ENCODE assay signal across 16 mouse cellular contexts in the genomic region with DNA sequence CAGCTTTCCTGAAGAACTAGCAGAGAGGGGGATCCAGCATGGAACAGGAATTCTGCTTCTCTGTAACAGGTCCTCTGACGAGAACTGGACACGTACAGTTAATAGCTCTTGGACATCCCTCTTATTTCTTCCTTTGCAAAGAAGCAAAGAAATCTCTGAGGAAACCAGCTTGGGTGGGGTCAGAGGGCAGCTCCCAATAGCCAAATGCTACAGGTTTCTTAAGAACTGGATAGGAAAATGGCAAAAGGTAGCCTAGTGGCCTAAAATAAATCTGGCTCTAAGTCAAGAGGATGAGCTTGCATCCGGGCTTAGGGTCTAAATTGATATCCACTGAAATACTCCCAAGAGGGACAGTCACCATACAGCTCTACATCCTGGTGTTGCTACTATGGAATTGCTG. TPM values are rescaled to one million over a fixed set of nuclear protein-coding genes. Genes with fewer than 3 reads are reported as not detected.
DNase-seq lines count a peak whose midpoint lies in the region; ATAC-seq and TF ChIP-seq lines count a peak whose summit lies in the region.
"Had no signal": no experiment of that assay in that cellular context is flagged by ENCODE, and none has a peak within 500 bp of the region (broad histone marks: within the 10 kb centered on the region; RNA-seq: fewer than 3 reads in every experiment).

No protein-coding gene starts in this region.

- TF ChIP-seq POLR2A in small intestine, adult 2 months (IDR thresholded peaks at IDR 0.05; ENCODE audit: low read depth, low read length), result no peak

- H3K9ac ChIP-seq in forebrain, embryonic 16.5 days (replicated peaks; ENCODE audit: low read depth, low read length), result no peak overlapping the region
- H3K9ac ChIP-seq in heart, embryonic 16.5 days (ENCODE audit: low read length), result no peak overlapping the region
- H3K9ac ChIP-seq in lung, embryonic 16.5 days (ENCODE audit: low read length), result no peak overlapping the region
- H3K9ac ChIP-seq: liver, embryonic 13.5 days had no signal

- no peak for ATAC-seq in forebrain, embryonic 16.5 days
- ATAC-seq in heart, embryonic 16.5 days (replicated peaks; ENCODE audit: extremely low read depth, insufficient read depth, low FRiP score), result no peak
- ATAC-seq in lung, embryonic 16.5 days (ENCODE audit: low read depth), result no peak
- ATAC-seq: hindbrain, embryonic 16.5 days had no signal

- H3K27ac ChIP-seq in forebrain, embryonic 10.5 days, result 0 out of 2 replicates have a peak overlapping the region, but pooled peaks have one; percentile 36
- no peak overlapping the region for H3K27ac ChIP-seq in forebrain, embryonic 16.5 days (ENCODE audit: low read length)
- peak overlapping the region; percentile 77 for H3K27ac ChIP-seq in heart, embryonic 16.5 days (ENCODE audit: low read length)
- no peak overlapping the region for H3K27ac ChIP-seq in heart, embryonic 10.5 days
- peak overlapping the region; percentile 83 for H3K27ac ChIP-seq in lung, embryonic 16.5 days (ENCODE audit: low read length)
- H3K27ac ChIP-seq in small intestine, adult 2 months (ENCODE audit: insufficient read depth, low read depth, low read length), result peak overlapping the region; percentile 15; the same call in 1 of the 2 replicates
- H3K27ac ChIP-seq: liver, embryonic 13.5 days had no signal

- no peaks in the 10 kb centered on the region for H3K27me3 ChIP-seq in forebrain, embryonic 10.5 days (ENCODE audit: poor library complexity, severe bottlenecking)
- no peaks in the 10 kb centered on the region for H3K27me3 ChIP-seq in forebrain, embryonic 16.5 days (replicated peaks; ENCODE audit: control insufficient read depth, insufficient read depth, low read length)
- H3K27me3 ChIP-seq in heart, embryonic 16.5 days (ENCODE audit: control insufficient read depth, insufficient read depth, low read length), result no peaks in the 10 kb centered on the region
- 0 out of 2 replicates have a peak, but pooled peaks cover 2% of the 10 kb centered on the region for H3K27me3 ChIP-seq in heart, embryonic 10.5 days (ENCODE audit: insufficient read depth, poor library complexity, severe bottlenecking)
- H3K27me3 ChIP-seq in lung, embryonic 16.5 days (ENCODE audit: control insufficient read depth, insufficient read depth, low read depth, low read length), result no peaks in the 10 kb centered on the region
- H3K27me3 ChIP-seq in small intestine, adult 2 months (ENCODE audit: control insufficient read depth, insufficient read depth, low read length), result no peaks in the 10 kb centered on the region
- H3K27me3 ChIP-seq: CH12.LX; liver, embryonic 13.5 days had no signal

- WGBS in forebrain, embryonic 10.5 days, result 89% methylated on average over 3 of the region's 3 CpGs
- WGBS in forebrain, embryonic 16.5 days, result 85% methylated on average over 3 of the region's 3 CpGs
- WGBS in heart, embryonic 16.5 days, result 69% methylated on average over 3 of the region's 3 CpGs
- WGBS in heart, embryonic 10.5 days, result 80% methylated on average over 3 of the region's 3 CpGs
- WGBS in lung, embryonic 16.5 days, result 83% methylated on average over 3 of the region's 3 CpGs
- WGBS in small intestine, adult 2 months, result 87% methylated on average over 3 of the region's 3 CpGs

- DNase-seq in forebrain, embryonic 10.5 days (ENCODE audit: extremely low spot score, low spot score), result no peak
- DNase-seq in heart, embryonic 10.5 days (ENCODE audit: low spot score), result no peak
- no peak for DNase-seq in lung, postnatal 4 days
- no peak for DNase-seq in urinary bladder, adult 2 months (ENCODE audit: low spot score)
- DNase-seq: cerebellum, adult 9-11 months; layer of hippocampus, postnatal 36 days; liver, embryonic 13.5 days; midbrain, embryonic 14.5 days; right cerebral cortex, postnatal 14 days; thymus, postnatal 4 days had no signal

- no peak for TF ChIP-seq CTCF in small intestine, adult 2 months (IDR thresholded peaks at IDR 0.05; ENCODE audit: extremely low read depth, insufficient read length, insufficient replicate concordance, low read depth, low read length)

- no peaks in the 10 kb centered on the region for H3K9me3 ChIP-seq in forebrain, embryonic 10.5 days
- no peaks in the 10 kb centered on the region for H3K9me3 ChIP-seq in forebrain, embryonic 16.5 days (ENCODE audit: control insufficient read depth, low read length)
- no peaks in the 10 kb centered on the region for H3K9me3 ChIP-seq in heart, embryonic 16.5 days (replicated peaks; ENCODE audit: control insufficient read depth, low read length)
- no peaks in the 10 kb centered on the region for H3K9me3 ChIP-seq in heart, embryonic 10.5 days
- H3K9me3 ChIP-seq in lung, embryonic 16.5 days (ENCODE audit: control insufficient read depth, low read length), result no peaks in the 10 kb centered on the region
- H3K9me3 ChIP-seq: liver, embryonic 13.5 days had no signal

- no peak overlapping the region for H3K4me3 ChIP-seq in forebrain, embryonic 10.5 days
- H3K4me3 ChIP-seq in forebrain, embryonic 16.5 days (replicated peaks; ENCODE audit: low read length), result no peak overlapping the region
- no peak overlapping the region for H3K4me3 ChIP-seq in heart, embryonic 16.5 days (ENCODE audit: low read length)
- no peak overlapping the region for H3K4me3 ChIP-seq in heart, embryonic 10.5 days
- H3K4me3 ChIP-seq in lung, embryonic 16.5 days (ENCODE audit: low read length), result no peak overlapping the region
- H3K4me3 ChIP-seq in small intestine, adult 2 months (ENCODE audit: low read depth, low read length), result no peak overlapping the region
- H3K4me3 ChIP-seq: liver, embryonic 13.5 days had no signal

- H3K4me2 ChIP-seq in forebrain, embryonic 16.5 days (ENCODE audit: low read length), result no peak overlapping the region
- no peak overlapping the region for H3K4me2 ChIP-seq in heart, embryonic 16.5 days (ENCODE audit: low read depth, low read length)
- H3K4me2 ChIP-seq in lung, embryonic 16.5 days (ENCODE audit: low read depth, low read length), result no peak overlapping the region
- H3K4me2 ChIP-seq: liver, embryonic 13.5 days had no signal

- H3K4me1 ChIP-seq in forebrain, embryonic 10.5 days, result peaks cover 10% of the 10 kb centered on the region
- H3K4me1 ChIP-seq in forebrain, embryonic 16.5 days (replicated peaks; ENCODE audit: control insufficient read depth, insufficient read depth, low read length), result no peaks in the 10 kb centered on the region
- no peaks in the 10 kb centered on the region for H3K4me1 ChIP-seq in heart, embryonic 16.5 days (ENCODE audit: control insufficient read depth, insufficient read depth, low read length)
- peaks cover 8% of the 10 kb centered on the region; the same call in 1 of the 2 replicates for H3K4me1 ChIP-seq in heart, embryonic 10.5 days
- H3K4me1 ChIP-seq in lung, embryonic 16.5 days (replicated peaks; ENCODE audit: control insufficient read depth, insufficient read depth, low read length), result peaks cover 4% of the 10 kb centered on the region
- no peaks in the 10 kb centered on the region for H3K4me1 ChIP-seq in small intestine, adult 2 months (ENCODE audit: control insufficient read depth, insufficient read depth, insufficient read length, low read length)
- H3K4me1 ChIP-seq: liver, embryonic 13.5 days had no signal

- no peaks in the 10 kb centered on the region for H3K36me3 ChIP-seq in forebrain, embryonic 10.5 days (replicated peaks)
- H3K36me3 ChIP-seq in forebrain, embryonic 16.5 days (ENCODE audit: control insufficient read depth, insufficient read depth), result no peaks in the 10 kb centered on the region
- H3K36me3 ChIP-seq in heart, embryonic 16.5 days (ENCODE audit: control insufficient read depth, insufficient read depth), result no peaks in the 10 kb centered on the region
- H3K36me3 ChIP-seq in heart, embryonic 10.5 days, result no peaks in the 10 kb centered on the region
- no peaks in the 10 kb centered on the region for H3K36me3 ChIP-seq in lung, embryonic 16.5 days (ENCODE audit: control insufficient read depth, insufficient read depth, low read length)
- no peaks in the 10 kb centered on the region for H3K36me3 ChIP-seq in small intestine, adult 2 months (ENCODE audit: control insufficient read depth, insufficient read depth, low read length)
- H3K36me3 ChIP-seq: liver, embryonic 13.5 days had no signal

RNA-seq across cellular contexts. Expression of a gene that starts 27.3 kb away (rescaled TPM):
- polyA plus RNA-seq in forebrain, embryonic 10.5 days (2016; fragmentation: Nextera tagmentation; extraction: Ambion mirVana), result 22.1 and 22.4 TPM in 2 replicates
- 21.4 and 23.5 TPM in 2 replicates for polyA plus RNA-seq in forebrain, embryonic 16.5 days (2015; fragmentation: Nextera tagmentation; extraction: Ambion mirVana)
- 90.5 and 91.7 TPM in 2 replicates for polyA plus RNA-seq in heart, embryonic 16.5 days (2015; fragmentation: Nextera tagmentation; extraction: Ambion mirVana)
- polyA plus RNA-seq in heart, embryonic 10.5 days (2016; fragmentation: Nextera tagmentation; extraction: Ambion mirVana), result 44.7 and 47.2 TPM in 2 replicates
- 90.5 and 107 TPM in 2 replicates for polyA plus RNA-seq in lung, embryonic 16.5 days (2015; fragmentation: Nextera tagmentation; extraction: Ambion mirVana)
- 12.4 and 15.3 TPM in 2 replicates for polyA plus RNA-seq in small intestine, adult 2 months (2012; rRNA removed)
- 182 and 201 TPM in 2 replicates for polyA plus RNA-seq in urinary bladder, adult 2 months (2012; rRNA removed)

Comparison
In these comparisons a context has a peak if more than half of its experiments do, and no peak if none do; other contexts are left out.
1. H3K27ac ChIP-seq: peak in forebrain, embryonic 10.5 days (single experiment), heart, embryonic 16.5 days (single experiment), lung, embryonic 16.5 days (single experiment) and small intestine, adult 2 months (single experiment); none in forebrain, embryonic 16.5 days (single experiment) and heart, embryonic 10.5 days (single experiment).